Mouse (Mus musculus) T-helper 1 cell (primary cell): ENCODE results near the gene Tsga10.
"Not testable (repeated sequence)": the region's sequence is repeated elsewhere in the genome, so short reads cannot be mapped to it uniquely, and the experiment has no call there.

Source experiments
- in situ Hi-C: fragments of 300-600 bp; cut with MboI, MseI; formaldehyde crosslinking; loops from one replicate; pipeline ENCODE4 v1.15.1; 2025; ENCODE audit warnings: high pct_unique_total_duplicates

Tsga10 gene

DNA sequence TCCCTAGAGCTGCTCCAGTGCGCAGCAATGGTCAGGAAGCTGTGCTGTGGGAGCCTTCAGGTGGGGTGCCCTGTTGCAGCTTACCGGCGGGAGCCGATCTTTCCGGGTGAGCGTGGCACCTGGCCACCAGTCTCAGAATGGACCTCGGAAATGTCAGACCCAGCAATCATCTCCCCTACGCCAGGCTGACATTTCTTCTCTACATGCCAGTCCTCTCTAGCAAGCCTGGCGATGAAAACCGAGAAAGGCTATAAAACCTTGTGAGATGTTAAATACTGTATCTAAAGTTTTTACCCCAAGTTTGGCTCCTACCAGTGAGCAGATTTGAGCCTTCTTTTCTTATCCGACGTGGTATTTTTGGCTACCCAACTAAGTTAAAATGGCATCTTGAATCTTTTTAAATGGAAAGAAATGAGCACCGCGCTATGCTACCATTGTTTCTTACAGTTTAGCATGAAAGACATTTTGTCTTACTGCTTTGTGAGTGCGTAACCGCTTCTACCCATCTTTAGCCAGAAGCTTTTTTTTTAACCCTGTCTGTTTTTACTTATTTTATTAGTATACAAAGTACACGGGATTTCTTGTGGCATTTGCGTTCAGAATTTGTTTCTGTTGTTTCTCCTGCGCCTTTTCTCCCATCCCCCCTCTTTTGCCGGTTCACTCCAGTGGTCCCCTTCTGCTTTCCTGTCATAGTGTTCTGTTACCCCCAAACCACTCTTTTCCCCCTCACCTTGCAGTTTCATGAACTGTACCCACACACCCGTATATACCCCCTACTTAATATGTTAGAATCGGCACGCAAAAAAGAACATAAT, 621 bp downstream of the Tsga10 start:
- in situ Hi-C loops = loop anchor here (25.0 kb wide), 1 partner anchor 428 kb away; the partner anchor contains the start of genes Coa5 and Unc50

DNA sequence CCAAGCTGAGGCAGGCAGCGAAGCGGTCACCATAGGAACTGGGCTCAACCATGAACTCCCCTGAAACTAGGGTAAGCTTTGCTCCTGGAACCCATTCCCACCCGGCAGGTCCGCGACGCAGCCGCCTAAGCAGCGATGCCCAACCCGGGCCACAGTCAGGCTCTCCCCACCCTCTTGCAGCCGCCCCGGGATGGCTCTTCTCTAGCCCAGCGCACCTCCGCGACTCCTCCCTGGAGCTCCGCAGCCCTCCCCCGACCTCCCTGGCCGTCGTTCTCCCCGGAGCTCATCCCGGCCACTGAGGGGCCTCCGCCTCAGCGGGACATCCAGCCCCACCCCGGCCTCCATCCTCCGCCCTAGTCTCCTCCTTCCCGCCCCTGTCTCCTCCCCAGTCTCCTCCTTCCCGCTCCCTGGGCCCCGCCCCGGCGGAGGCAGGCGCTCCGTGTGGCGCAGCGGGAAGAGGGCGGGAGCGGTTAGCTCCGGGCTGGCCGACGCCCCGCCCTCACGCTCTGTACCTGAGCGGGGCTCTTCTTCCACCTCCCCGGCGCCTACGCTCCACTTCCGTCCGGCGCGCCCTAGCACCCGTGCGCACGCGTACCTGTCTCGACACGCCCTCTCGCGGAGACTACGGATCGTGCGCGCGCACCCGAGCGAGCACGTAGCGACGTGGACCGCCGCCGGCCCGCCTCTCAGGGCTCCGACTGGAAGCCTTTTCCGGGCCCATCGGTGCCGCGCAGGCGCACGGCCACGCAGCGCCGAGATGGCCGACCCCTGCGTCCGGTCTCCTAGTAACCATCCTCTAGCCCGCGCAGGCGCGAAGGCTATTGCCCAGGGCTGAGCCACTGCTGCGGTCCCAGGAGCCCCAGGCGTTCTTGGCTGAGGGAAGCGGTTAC, 1.5 kb downstream of the Tsga10 start:
- in situ Hi-C loops = loop anchor here (25.0 kb wide), 1 partner anchor 427 kb away; the partner anchor contains the start of genes Coa5 and Unc50

DNA sequence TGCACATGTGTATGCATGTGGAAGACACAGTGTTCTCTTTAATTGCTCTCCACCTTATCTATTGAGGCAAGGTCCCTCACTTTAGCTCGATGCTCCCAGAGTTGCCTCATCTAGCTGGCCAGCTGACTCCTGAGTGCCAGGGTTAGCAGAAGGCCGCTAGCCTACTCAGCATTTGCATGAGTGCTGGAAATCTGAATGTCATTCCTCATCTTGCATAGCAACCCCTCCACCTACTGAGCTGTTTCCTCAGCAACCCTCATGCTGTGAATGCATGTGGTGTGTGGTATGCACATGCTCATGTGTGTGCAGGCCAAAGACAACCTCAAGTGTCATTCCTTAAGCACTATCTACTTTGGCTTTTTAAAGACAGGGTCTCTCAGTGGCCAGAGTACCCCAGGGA, 15.5 kb downstream of the Tsga10 start:
- in situ Hi-C loops = loop anchor here (25.0 kb wide), 1 partner anchor 413 kb away; the partner anchor contains the start of genes Coa5 and Unc50

DNA sequence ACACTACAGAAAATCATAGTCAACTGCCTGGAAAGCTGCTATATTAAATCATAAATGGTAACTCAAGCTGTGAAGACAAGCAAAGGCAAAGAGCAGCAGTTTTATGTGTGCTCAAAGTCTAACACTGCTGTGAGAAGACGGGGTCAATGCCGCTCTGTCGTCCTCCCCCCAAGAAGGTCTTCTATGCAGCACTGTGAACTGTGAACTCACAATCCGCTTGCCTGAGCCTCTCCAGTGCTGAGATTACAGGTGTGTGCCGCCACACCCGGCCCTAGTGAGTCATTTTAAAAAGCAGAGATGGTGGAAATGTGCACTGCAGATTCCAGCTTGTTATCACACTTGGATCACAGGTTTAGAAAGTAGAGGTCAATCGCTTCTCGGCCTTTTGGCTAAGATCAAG, 19.4 kb downstream of the Tsga10 start:
- in situ Hi-C loops = no loop called here

DNA sequence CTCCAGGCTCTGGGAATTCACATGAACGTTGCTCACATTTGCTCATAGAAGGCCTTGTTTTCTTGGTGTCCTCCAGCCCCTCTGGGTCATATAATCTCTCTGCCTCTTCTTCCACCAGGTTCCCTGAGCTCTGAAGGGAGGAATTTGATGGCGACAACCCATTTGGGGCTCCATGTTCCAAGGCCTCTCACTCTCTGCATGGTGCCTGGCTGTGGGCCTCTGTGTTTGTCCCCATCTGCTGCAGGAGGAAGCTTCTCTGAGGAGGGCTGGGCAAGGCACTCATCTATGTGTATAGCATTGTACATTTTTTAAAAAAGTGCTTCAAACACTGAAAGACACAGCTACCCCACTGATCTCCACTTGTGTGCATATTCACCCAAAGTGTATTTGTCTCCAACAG, 34.5 kb downstream of the Tsga10 start:
- in situ Hi-C loops = no loop called here

DNA sequence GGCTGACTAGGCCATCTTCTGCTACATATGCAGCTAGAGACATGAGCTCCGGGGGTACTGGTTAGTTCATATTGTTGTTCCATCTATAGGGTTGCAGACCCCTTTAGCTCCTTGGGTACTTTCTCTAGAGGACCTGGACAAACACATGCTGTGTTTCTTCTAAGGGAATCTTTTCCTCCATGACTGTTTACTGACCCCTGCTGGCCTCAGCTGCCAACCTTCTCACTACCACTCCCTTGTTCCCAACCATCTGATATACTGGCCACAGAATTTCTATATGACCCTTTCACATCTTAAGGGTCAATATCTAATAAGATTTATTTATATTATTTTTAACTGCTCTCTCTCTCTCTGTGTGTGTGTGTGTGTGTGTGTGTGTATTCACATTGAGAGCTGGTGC, 63.9 kb downstream of the Tsga10 start:
- in situ Hi-C loops = not testable (repeated sequence)

DNA sequence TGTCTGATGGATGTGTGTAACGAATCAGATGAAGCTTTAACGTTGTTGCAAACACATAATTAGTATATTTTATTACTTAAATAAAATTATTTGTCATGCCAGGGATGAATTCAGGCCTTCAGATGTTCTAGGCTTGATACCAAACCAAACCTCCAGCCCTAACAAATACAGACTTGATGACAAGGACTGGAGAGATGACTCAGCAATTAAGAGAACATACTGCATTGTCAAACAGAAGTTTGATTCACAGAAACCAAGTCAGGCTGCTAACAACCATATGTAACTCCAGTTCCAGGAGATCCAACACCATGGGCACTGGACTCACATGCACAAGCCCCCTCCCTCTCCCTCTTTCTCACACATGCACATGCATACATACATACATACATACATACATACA, 65.9 kb downstream of the Tsga10 start:
- in situ Hi-C loops = no loop called here

DNA sequence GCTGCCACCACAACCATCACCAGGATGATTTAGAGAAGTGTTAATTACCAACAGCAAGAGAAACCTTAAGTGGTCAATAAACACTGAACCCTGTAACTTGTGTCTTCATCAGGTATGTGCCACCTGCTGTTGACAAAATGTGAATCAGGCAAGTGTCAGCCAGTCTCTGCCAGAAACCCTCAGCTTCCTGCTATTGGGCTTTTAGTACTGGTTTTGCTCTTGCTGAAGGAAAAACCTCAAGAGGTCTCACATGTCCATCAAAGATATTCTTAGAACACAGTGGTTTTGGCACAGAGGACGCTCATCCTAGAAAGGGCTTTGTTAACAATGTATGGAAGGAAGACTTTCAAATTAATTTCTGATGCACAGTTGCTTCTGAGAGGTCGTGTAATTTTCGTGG, 66.7 kb downstream of the Tsga10 start:
- in situ Hi-C loops = no loop called here

DNA sequence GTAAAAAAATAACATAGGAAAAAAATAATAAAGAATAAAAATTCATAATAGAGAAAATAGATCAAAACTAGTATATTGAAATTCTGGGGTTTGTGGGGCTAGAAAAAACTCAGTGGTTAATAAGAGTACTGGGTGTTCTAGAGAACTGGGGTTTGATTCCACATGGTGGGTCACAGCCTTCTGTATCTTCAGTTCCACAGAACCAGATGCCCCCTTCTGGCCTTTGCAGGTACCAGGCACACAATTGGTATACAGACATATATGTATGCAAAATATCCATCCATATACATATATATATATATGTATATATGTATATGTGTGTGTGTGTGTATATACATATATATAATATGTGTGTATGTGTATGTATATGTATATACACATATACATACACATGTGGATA, 106.8 kb downstream of the Tsga10 start:
- in situ Hi-C loops = no loop called here

DNA sequence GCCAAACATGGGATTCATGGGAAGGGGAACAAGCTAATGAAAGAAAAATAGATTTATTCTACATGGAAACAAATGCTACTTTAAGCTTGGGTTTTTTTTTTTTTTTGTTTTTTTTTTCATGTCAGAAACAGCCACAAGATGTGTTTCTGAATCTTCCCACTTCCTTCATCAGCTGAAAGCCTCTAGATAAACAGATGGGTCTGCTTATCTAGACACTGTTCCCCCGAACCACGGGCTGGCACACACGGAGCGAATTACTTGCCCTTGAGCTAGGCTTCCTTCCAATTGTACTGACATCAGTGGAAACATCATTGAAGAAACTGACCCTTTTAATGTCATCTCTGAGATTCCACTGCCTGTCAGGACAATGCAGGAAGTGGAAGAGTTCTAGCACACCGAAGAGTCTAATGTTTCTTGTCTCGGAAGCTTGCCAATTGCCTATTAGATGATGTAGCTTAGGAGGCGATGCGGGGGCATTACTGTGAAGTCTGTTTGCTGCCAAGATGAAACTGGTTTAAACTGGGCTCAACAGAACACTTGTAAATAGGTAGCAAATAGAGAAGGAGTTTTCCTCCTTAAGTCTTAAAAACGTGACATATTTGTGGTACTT, 121.5 kb downstream of the Tsga10 start:
- in situ Hi-C loops = no loop called here

DNA sequence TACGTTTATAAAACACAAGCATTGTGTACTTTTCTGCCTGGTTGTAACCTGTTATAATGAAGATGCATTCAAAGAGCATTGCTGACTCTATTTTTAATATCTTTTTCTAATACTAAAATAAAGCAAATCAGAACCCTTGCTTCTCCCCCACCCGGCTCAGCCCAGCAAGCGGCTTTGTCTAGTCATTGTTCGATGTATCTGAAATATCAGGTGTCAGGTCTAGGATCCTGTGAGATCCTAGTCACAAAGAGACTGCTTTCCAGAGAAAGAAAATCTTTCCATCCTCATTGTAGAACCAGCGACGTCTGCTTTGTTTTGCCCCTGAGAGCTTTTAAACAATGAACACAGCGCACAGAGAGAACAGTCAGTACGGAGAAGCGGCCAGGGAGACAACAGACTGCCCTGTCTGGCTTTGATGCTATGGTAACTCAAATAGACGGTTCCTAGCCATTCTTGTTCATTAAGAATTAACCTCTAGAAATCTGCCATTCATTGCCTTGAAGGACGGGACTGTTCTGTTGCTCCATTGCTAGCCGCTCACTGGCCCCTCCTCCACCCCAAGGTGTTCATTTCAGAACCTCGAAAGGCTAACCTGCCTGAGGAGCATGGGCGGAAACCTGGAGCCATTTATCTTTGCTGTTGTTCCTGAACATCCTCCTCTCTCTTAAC, 123.5 kb downstream of the Tsga10 start:
- in situ Hi-C loops = no loop called here

DNA sequence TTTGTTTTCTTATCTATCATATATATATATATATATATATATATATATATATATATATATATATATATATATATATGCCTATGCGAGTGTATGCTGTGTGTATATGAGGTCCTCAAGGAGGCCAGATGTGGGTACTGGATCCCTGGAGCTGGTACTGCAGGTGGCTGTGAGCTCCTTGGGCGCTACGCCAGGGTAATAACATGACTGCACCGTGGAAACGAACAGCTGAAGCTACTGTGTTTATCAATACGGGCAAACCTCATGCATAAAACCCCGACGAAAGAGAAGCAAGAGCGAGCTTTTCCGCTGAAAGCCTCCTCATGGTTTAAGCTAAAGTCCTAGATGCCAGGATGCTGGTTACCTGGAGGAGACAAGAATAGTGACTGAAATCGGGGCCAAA, 124.1 kb downstream of the Tsga10 start:
- in situ Hi-C loops = no loop called here

DNA sequence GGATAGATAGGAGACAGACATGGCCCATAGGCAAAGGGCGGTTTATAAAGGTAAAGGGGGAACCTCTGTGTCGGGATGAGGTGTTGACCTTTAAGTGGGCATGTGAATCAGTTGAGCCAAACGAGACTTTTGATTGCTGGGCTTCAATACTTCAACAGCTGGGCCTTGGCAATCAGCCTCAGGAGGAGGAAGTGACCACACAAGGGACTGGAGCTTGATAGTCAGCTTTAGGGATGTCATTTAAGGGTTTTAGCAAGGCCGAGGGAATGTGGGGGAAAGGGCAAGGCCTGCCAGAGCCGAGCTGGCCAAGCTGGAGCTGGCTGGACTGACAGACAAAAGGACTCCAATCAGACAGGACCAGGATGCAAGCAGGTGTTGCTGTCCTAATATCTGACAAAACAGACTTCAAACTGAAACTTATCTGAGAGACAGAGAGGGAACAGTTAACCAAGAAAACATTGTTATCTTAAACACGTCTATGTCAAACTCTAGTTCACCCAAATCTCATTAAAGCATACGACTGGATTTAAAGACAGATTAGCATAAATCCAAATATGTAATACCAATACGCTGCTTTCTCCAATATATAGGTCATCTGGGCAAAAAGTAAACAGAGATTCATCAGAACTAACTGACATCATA, 125.9 kb downstream of the Tsga10 start:
- in situ Hi-C loops = no loop called here

DNA sequence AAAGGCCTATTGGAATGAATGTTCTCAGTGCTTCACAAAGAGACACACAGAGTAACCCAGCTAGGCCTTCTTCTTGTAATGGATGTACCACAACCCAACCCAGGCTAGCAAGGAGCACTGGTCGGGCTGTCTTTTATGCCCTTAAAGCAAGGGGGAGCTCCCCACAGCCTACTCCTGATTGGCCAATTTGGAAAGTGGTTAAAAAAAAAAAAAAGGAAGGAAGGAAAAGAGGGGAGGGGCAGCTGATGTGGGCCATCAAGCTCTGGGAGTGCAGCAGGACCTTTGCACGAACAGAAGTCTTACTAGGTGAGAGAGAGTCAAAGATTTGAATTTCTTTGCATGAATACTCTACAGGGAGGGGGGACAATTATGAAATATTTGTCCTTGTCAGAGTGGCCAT, 127.3 kb downstream of the Tsga10 start:
- in situ Hi-C loops = no loop called here

DNA sequence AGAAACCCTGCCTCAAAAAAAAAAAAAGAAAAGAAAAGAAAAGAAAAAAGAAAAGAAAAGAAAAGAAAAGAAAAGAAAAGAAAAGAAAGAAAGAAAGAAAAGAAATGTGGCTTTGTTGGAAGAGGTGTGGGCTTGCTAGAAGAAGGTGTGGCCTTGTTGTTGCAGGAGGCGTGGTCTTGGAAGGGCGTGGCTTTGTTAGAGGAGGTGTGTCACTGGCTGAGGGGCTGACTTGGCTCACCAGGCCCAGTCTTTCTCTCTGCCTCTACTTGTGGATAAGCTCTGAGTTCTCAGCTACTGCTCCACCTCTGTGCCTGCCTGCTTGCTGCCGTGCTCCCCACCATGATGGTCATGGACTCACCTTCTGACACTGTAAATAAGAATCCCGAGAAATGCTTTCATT, 129.2 kb downstream of the Tsga10 start:
- in situ Hi-C loops = no loop called here

DNA sequence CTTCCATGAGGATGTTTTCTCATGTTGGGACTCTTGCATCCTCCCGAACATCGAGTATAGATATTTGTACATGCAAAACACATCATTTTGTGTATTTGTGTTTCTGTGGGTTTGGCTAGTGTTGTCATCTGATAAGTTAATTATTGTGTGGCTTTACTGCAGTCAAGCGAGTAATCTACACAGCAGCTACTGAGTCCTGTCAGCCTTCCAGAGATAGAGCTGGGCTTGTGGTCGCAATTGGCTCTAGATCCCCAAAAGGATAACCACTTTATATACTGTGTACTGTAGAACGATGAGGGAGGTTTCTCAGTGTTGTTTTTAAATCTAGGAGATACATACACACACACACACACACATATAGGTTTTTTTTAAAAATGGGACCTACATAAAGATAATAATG, 130.3 kb downstream of the Tsga10 start:
- in situ Hi-C loops = no loop called here

DNA sequence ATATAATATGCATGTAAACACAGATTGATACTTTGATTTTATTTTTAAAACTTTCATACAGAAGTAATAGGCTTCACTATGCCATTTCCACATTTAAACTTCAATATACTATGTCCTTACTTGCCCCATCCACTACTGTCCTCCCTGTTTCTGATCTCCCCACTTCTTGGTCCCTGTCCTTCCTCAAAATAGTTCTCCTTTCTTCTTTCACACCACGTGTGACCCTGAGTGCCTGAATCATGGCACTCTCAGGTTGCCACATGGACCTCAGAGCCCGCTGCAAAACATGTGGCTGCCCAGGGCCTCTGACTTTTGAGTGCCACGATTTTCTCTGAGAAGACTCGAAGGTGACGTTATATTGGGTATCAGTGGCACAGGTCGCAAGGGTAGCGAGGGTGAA, 131.4 kb downstream of the Tsga10 start:
- in situ Hi-C loops = no loop called here

DNA sequence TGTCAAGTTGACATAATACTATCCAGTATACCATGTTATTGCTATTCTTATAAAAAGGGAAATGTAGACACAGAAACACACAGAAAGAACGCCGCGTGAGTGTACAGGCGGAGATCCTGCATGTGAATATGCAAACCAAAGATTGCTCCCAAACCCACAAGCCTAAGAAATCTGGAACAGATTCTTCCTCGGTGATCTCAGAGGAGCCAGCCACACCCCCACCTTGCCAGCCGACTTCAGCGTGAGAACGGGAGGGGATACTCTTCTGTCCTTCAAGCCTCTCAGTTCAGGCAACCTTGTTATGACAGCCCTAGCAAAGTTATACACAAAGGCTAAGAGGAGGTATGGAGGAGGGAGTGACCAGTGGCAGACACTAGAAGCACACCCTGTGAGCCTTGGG, 136.9 kb downstream of the Tsga10 start:
- in situ Hi-C loops = no loop called here

DNA sequence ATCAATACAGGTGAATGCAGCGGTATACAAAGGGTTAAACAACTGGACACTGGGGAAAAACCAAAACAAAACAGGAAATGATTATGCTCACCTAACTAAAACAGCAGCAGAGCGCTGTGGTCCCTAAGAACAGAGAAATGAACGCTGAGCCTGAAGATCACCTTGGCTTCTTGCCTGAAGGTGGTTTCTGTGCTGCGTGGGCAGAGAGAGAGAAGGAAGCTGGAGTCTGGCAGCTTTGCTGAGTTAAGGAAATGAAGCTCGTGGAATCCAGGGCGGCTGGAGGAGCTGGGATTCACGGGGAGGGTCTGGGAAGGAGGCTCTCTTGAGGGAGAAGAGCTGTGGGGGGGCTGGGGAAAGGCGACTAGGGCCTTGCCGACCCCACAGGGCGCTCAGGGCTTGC, 138.2 kb downstream of the Tsga10 start:
- in situ Hi-C loops = no loop called here

DNA sequence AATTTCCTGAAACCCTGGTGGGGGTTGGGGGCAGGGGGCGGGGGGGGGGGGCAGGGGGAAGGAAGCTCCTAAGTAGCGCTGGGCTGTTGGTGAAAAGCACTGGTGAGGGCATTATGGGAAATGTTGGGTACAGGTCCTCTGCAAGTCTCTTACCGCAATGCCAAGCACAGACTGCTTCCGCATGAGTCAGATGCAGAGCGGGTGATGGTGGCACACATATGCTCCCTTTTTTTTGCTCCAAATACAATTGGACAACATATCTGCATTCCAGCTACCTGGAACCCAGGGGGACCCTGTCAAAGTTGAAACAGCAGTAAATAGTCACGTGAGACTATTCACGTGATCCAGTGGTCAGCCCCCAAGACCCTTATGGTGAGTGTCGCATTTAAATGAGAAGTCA, 139.0 kb downstream of the Tsga10 start:
- in situ Hi-C loops = no loop called here

DNA sequence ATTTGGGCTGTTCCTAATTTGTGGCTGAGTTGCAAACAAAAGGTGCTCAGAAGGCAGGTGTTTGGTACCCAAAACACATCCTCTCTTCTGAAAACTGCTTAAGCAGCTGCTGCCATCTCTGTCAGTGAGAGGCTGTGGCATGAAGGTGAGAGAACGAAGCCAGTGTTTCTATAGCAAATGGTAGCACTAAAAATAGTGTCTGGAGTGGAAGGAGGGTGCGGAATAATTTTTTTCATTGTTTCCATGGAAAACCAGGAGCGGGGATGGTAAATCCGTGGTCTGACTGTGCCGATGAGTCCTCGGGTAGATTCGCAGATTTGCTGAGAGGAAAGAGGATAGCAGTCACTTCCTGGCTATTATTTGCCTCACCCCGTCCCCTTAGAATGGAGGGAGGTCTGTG, 139.8 kb downstream of the Tsga10 start:
- in situ Hi-C loops = no loop called here
